Mouse (Mus musculus) testis, postnatal 10 days (tissue): ENCODE measurements around the gene Klhl9.

Experiments
- DNase-seq: peaks from one replicate; pipeline ENCODE4 v3.0.0; 2021; ENCODE audit warnings: low spot score

Gene Klhl9

DNA sequence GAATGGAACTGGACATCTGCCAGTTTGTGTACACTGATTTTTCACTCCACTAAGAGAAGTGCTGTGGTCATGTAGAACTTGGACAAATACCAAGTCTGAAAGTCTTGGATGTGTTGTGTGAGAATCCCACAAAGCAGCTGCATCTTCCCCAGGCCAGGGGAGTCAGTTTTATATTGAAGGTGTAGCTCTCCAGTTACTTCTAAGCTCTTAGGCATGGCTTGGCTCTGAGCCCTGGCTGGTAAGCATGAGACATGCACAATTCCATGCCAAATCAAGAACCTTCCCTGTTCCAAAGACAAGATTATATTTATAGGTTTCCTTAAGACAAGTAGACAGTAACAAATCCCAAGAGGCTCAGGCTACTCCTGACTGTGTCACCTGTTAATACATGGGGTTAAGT is 7.2 kb downstream of the Klhl9 start:
- no peak for DNase-seq

GRCm38 (mm10) chr4:88714281-88714680 is 8.0 kb downstream of the Klhl9 start:
- DNase-seq = no peak

GRCm38 (mm10) chr4:88707128-88707826 is 15.0 kb downstream of the Klhl9 start:
- DNase-seq = no peak

GRCm38 (mm10) chr4:88705924-88706323 is 16.3 kb downstream of the Klhl9 start:
- no peak for DNase-seq

- DNase-seq = no peak
These were observed 23.0 kb downstream of the Klhl9 start for GRCm38 (mm10) chr4:88699301-88699700.

GRCm38 (mm10) chr4:88698781-88699180 is 23.5 kb downstream of the Klhl9 start:
- no peak for DNase-seq

- no peak for DNase-seq
These were observed 24.5 kb downstream of the Klhl9 start for GRCm38 (mm10) chr4:88697753-88698152.

DNA sequence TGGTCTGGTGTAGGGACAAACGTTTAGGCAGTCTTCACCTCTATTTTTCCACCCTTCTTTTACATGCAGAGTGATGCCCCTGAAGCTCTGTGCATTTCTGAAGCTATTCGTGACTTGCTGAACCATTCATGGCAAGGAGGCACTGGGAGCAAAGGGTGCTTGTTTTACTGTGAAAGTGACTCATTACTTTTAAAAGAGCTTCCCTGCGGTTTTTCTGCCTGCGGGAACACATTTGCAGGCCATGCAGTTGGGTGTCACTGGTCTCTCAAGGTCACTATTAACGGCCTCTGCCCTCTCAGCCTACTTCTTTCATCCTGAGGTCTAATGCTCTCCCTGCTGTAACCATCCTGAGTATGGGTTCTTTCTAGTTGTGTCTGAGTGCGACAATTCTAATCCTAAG is 25.2 kb downstream of the Klhl9 start:
- no peak for DNase-seq

DNA sequence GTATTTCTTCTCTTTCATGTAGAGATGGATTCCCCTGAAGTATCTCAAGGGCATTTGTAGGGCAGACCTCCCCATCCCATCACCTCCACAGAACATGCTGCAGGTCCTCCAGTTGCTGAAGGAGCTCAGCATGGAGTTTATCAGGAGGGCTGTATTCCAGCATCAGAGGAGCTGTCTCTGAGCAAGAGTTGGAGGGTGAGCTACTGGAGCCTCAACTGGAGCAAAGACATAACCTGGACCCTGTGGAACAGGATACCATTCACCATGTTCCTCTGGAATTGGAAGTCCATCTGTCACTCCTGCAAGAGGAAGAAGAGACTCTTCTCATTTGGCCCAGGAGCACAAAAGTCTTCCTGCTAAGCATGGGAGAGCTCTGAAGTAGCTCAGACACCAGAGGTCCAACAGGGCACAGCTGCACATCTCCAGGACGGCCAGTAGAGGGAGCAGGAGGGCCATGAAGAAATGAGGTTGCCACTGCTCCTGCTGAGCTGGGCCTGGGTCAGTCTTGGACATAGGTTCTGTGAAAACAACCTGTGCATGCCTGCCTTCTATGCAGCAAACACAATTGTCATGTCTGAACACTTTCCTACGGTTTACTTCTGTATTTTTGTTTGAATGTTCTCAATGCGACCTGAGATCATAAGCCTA is 25.9 kb downstream of the Klhl9 start:
- DNase-seq = peak; percentile 84

- no peak for DNase-seq
These were observed 28.9 kb downstream of the Klhl9 start for GRCm38 (mm10) chr4:88693392-88693791.

DNA sequence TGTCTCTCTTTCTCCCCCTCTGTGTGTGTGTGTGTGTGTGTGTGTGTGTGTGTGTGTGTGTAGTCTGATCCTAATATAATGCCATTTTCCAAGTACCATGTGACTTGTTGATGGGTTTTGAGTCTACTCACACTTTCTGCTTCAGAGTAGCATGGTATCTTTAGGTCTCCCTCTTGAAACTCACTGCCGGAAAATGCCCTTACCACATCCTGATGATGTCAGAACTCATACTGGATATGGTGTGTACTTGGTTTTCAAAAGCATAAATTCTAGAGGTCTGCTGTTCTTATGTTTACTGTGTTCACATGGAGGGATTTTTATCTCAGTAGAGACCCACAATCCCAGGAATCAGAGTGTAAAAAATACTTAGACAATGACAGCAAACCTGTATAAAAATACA is 29.7 kb downstream of the Klhl9 start:
- DNase-seq = no peak

DNA sequence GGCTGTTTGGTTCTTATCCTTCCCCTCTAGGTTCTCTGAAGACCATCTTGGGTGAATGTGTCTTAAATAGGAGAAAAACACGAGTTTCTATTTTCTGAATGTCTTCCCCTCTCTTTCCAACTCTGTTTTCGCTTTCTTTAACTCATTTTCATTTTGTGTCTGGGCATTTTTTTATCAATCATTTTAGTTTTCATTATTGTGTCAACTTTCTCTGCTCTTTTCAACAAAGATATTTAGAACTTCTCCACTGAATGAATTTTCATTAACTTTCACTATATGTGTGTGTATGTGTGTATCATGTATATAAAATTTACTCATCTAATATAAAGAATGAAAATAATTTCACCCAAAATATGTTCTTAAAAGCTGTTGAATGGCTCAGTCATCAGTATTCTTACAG is 31.0 kb downstream of the Klhl9 start, which contains the start of gene Ifnab:
Gene Ifnab (minus strand): TSS at position 101 of the 400 bp plus-strand sequence.
- DNase-seq = no peak

- no peak for DNase-seq
These were observed 38.5 kb downstream of the Klhl9 start, which contains the start of gene Ifna2 for GRCm38 (mm10) chr4:88683812-88684211. Gene Ifna2 (minus strand): TSS chr4:88683912.

DNA sequence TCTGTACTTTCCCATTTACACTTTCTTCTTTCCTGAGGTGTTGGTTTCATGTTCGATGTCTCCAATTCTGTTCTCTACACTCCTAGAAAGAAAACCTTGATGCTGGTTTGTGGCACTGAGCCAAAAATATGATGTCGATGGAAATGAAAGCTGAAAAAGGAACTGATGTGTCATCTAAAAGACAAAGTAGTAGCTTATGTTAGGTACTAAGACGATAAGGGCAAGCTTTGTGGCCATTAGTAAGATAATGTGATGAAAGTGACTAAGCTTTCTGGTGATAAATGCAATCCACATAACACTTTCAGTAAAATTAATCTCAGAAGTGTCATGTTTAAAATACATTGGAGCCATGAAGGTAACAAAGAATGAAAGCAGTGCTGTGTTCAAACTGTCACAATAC is 40.9 kb downstream of the Klhl9 start:
- no peak for DNase-seq

DNA sequence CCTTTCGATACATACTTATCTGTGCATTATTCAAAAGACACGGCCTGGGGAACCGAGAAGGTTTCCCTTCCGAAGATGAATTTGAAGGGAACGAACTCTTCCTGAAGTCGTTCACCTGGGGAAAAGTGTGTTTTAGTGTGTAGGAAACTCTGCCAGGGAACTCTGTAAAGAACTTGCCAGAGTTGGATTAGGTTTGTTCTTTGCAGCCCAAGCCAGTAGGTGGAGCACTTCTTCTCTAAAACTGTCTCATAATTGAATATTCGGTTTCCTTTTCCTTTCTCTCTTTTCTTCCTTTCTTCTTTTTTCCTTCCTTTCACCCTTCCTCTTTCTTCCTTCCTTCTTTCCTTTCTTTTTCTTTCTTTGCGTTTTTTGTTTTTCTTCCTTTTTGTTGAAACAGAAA is 41.9 kb downstream of the Klhl9 start:
- no peak for DNase-seq

DNA sequence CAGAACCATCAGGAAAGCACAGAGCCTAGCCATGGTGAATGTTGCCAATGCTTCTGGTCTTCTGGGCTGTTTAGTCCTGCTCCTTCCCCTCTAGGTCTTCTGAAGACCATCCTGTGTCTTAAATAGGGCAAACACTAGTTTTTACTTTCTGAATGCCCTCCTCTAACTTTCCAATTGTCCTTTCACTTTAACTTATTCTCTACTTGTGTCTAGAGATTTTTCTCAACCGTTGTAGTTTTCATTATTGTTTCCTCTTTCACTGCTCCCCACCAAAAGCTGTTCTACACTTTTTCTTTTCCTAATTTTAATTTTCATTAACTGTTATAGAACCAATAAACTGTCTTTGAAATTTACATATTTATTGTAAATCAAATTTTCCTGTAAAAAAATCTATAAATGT is 45.4 kb downstream of the Klhl9 start, which contains the start of gene Ifna16:
Gene Ifna16 (minus strand): TSS at position 101 of the 400 bp plus-strand sequence.
- DNase-seq = no peak
